8 mouse cellular contexts compared by ENCODE assay signal in the genomic region with DNA sequence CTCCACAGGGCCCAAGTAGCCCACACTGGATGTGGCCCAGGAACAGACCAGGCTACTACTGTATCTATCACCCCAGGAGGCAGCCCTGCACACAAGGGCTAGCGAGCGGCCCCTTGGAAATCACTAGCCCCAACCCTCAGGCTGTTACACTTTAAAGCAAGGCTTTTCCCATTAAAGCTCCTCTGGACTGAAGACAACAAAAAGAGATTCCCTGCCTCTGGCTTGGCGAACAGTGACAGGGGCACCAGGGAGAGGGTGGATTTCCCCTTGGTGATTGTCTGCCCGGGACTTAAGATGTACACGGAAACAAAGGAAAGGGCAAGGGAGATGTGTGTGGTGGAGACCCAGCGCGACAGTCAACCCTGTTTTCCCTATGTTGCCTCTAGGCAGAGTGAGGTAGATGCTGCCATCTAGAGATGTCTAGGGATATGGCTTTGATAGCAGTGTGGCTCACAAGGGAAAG.
DNase-seq lines count a peak whose midpoint lies in the region; ATAC-seq and TF ChIP-seq lines count a peak whose summit lies in the region.

No protein-coding gene starts in this region.

- WGBS in liver, postnatal 0 days (ENCODE audit: insufficient replicate concordance): 27% methylated on average over 7 of the region's 7 CpGs
- 6% methylated on average over 7 of the region's 7 CpGs for WGBS in hindbrain, embryonic 12.5 days
- 18% methylated on average over 7 of the region's 7 CpGs for WGBS in limb, embryonic 10.5 days

- no peak for ATAC-seq in liver, postnatal 0 days
- ATAC-seq in hindbrain, embryonic 12.5 days (ENCODE audit: low FRiP score): peak; percentile 84

- H3K4me1 ChIP-seq in liver, postnatal 0 days (ENCODE audit: insufficient read depth): no peaks in the 10 kb centered on the region
- H3K4me1 ChIP-seq in hindbrain, embryonic 12.5 days: peaks cover 23% of the 10 kb centered on the region
- peaks cover 24% of the 10 kb centered on the region for H3K4me1 ChIP-seq in limb, embryonic 10.5 days

- no peak overlapping the region for H3K4me3 ChIP-seq in liver, postnatal 0 days (ENCODE audit: low read depth, low read length)
- no peak overlapping the region for H3K4me3 ChIP-seq in hindbrain, embryonic 12.5 days
- H3K4me3 ChIP-seq in limb, embryonic 10.5 days: peak overlapping the region; percentile 31; the same call in 1 of the 2 replicates

- no peak for DNase-seq in liver, postnatal 0 days
- no peak for DNase-seq in liver
- peak; percentile 74 for DNase-seq in embryo, embryonic 11 days
- peak; percentile 54 for DNase-seq in limb, embryonic 10.5 days (ENCODE audit: low spot score)
- peak; percentile 27 for DNase-seq in right cerebral cortex, postnatal 14 days
- no peak for DNase-seq in urinary bladder, postnatal 10 days (ENCODE audit: low spot score)
- no peak for DNase-seq in urinary bladder, postnatal 36 days (ENCODE audit: low spot score in 2 of 2)

- no peaks in the 10 kb centered on the region for H3K36me3 ChIP-seq in liver, postnatal 0 days (replicated peaks; ENCODE audit: insufficient read depth, low read length)
- no peaks in the 10 kb centered on the region for H3K36me3 ChIP-seq in hindbrain, embryonic 12.5 days
- no peaks in the 10 kb centered on the region for H3K36me3 ChIP-seq in limb, embryonic 10.5 days

- H3K27me3 ChIP-seq in liver, postnatal 0 days (ENCODE audit: insufficient read depth, low read length): no peaks in the 10 kb centered on the region
- H3K27me3 ChIP-seq in hindbrain, embryonic 12.5 days: no peaks in the 10 kb centered on the region
- no peaks in the 10 kb centered on the region for H3K27me3 ChIP-seq in limb, embryonic 10.5 days (ENCODE audit: low read depth, poor library complexity, severe bottlenecking)

- no peak overlapping the region for H3K4me2 ChIP-seq in liver, postnatal 0 days (ENCODE audit: low read depth, low read length)
- H3K4me2 ChIP-seq in hindbrain, embryonic 12.5 days (replicated peaks): peak overlapping the region; percentile 38

- peak; percentile 44 for TF ChIP-seq CTCF in liver, postnatal 0 days (IDR thresholded peaks at IDR 0.05; ENCODE audit: low read depth)

- H3K27ac ChIP-seq in liver, postnatal 0 days (ENCODE audit: low read depth): no peak overlapping the region
- peak overlapping the region; percentile 77 for H3K27ac ChIP-seq in hindbrain, embryonic 12.5 days
- H3K27ac ChIP-seq in limb, embryonic 10.5 days: peak overlapping the region; percentile 78

- TF ChIP-seq EP300 in liver, postnatal 0 days (IDR thresholded peaks at IDR 0.05; ENCODE audit: low read depth): no peak

- no peaks in the 10 kb centered on the region for H3K9me3 ChIP-seq in liver, postnatal 0 days (ENCODE audit: low read length)
- no peaks in the 10 kb centered on the region for H3K9me3 ChIP-seq in hindbrain, embryonic 12.5 days (replicated peaks)
- no peaks in the 10 kb centered on the region for H3K9me3 ChIP-seq in limb, embryonic 10.5 days (replicated peaks)

- H3K9ac ChIP-seq in liver, postnatal 0 days (replicated peaks): no peak overlapping the region
- peak overlapping the region; percentile 38; the same call in 1 of the 2 replicates for H3K9ac ChIP-seq in hindbrain, embryonic 12.5 days

Comparison
In these comparisons a context has a peak if more than half of its experiments do, and no peak if none do; other contexts are left out.
1. DNase-seq: peak in embryo, embryonic 11 days (single experiment), limb, embryonic 10.5 days (single experiment) and right cerebral cortex, postnatal 14 days (single experiment); none in liver, postnatal 0 days (single experiment), liver (single experiment), urinary bladder, postnatal 10 days (single experiment) and urinary bladder, postnatal 36 days (0 of 2).